Mouse (Mus musculus): Measurements from ENCODE around the gene Zfp423. TPM values are rescaled to one million over a fixed set of nuclear protein-coding genes. Genes with fewer than 3 reads are reported as not detected.

The Zfp423 gene
- polyA plus RNA-seq, 1 experiment: 38.1 TPM

DNA sequence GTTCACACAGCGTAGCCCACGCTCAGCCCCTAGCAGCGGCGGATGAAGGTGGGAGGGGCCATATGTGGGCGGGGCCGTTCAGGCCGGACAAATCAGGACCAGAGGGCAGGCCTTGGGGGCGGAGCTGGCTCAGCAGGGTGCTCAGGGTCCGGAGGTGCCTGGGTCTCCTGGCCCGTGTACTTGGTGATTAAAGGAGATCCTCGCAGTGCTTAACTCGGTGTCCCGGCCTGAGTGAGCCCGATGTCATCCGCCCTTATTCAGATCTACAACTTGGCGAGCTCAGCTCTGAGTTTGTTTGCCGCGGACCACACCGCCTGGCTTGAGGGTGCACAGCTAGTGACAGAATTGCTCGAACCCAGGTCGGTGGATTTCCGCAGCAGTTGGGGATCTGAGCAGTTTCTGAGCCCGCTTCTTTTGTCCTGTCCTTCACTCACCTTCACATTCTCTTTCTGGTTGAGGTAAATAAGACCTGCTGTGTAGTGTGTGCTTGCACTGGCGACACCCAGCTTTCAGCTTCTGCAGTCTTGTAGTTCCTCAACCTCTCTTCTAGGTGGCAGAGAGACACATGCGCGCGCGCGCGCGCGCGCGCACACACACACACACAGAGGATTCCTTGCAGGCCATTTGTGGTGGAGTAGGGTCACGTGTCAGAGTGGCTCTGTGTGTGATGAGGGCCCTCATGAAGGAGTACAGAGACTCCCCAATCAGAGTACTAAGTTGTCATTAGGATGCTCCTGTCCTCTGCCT, 302.7 kb downstream of the Zfp423 start:
- Histone ChIP-seq H3K27ac (ENCODE audit: insufficient read depth, low read length) (no peak overlapping the region), H3K4me1 (ENCODE audit: control insufficient read depth, insufficient read depth, low read length) (no peaks in the 10 kb centered on the region), H3K4me3 (replicated peaks; ENCODE audit: insufficient read depth, low read depth, low read length) (peak overlapping the region; percentile 23), H3K27me3 (ENCODE audit: control insufficient read depth, insufficient read depth, low read length) (no peaks in the 10 kb centered on the region)
- peak; percentile 60 to 67 for DNase-seq
- WGBS: 23% methylated on average over 35 of the region's 35 CpGs
- TF ChIP-seq CTCF (IDR thresholded peaks at IDR 0.05; ENCODE audit: borderline replicate concordance, insufficient read depth, low read depth, low read length): no peak
- no peak for TF ChIP-seq POLR2A (IDR thresholded peaks at IDR 0.05; ENCODE audit: borderline replicate concordance, insufficient read depth, low read length)

DNA sequence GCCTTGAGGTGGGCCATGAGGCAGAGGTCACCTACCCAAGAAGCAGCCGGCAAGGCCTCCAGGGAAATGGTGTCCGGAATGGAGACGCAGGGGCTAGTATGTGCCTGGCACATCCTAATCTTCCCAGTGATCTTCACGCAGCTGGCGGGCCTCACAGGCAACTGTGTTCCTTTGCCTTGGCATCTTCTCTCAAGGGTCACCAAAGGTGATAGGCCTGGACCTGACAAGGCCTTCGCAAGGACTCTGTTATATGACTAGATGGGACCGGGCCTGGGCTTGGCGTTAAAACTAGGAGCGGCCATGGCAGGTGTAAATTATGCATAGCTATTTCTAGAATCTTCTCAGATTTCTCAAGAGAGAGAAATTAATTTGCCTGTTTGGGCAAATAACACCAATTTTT, 303.4 kb downstream of the Zfp423 start:
- TF ChIP-seq CTCF (IDR thresholded peaks at IDR 0.05; ENCODE audit: borderline replicate concordance, insufficient read depth, low read depth, low read length): no peak
- no peak for TF ChIP-seq POLR2A (IDR thresholded peaks at IDR 0.05; ENCODE audit: borderline replicate concordance, insufficient read depth, low read length)

DNA sequence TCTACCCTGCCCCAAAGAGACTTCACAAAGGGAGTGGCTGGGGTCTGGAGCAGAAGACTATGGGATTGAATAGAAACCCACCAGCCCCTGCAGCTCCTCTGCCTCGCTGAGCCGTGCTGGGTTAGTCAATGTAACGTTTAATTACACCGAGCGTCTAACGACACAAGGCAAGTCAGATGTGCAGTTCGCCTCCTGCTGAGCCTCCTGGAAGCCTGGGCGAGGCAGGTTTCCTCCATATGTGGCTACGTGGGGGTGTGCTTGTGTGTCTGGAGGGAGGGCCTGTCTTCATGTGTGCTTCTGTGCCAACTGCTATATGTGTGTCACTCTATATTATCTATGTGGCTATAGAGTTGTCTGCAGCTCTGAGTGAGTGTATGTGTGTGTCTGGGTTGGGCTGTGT, 311.6 kb downstream of the Zfp423 start:
- peaks cover 14% of the 10 kb centered on the region for H3K4me1 ChIP-seq (ENCODE audit: control insufficient read depth, insufficient read depth, low read length)

More for the DNA sequence above, 303.4 kb downstream of the Zfp423 start:
- 88% methylated on average over 9 of the region's 9 CpGs for WGBS
- Histone ChIP-seq H3K27ac (ENCODE audit: insufficient read depth, low read length) (no peak overlapping the region), H3K4me1 (ENCODE audit: control insufficient read depth, insufficient read depth, low read length) (no peaks in the 10 kb centered on the region), H3K4me3 (replicated peaks; ENCODE audit: insufficient read depth, low read depth, low read length) (no peak overlapping the region), H3K27me3 (ENCODE audit: control insufficient read depth, insufficient read depth, low read length) (no peaks in the 10 kb centered on the region)
- no peak for DNase-seq

DNA sequence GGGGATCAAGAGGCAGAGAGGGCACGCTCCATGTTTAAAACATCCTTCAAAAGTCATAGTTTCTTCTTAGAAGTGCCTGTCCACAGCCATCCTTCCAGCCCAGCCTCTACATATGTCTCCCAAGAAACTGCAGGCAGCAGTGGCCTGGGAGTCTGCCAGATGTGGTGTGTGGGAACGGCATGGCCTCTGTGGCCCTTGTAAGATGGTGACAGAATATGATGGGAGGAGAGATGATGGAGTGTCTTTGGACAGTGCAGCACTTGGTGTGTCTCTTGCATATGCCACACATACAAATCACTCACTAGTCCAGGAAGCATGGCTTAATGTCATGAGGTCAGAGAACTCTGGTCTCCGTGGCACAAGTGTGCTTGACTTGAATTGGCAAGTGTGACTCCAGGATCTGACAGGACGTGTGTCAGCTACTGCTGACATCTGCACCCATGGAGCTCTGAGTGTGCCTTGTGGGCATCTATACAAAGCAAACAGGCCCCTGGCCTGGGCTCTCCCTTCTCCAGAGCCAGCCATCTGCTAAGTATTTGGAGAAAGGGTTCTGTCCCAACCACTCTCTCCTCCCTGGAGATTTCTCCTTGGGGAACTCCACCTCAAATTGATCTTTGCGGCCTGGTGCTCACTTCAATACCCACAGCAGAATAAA, 313.4 kb downstream of the Zfp423 start:
- Histone ChIP-seq H3K4me3 (replicated peaks; ENCODE audit: insufficient read depth, low read depth, low read length) (no peak overlapping the region), H3K27me3 (ENCODE audit: control insufficient read depth, insufficient read depth, low read length) (no peaks in the 10 kb centered on the region), H3K4me1 (ENCODE audit: control insufficient read depth, insufficient read depth, low read length) (peaks cover 14% of the 10 kb centered on the region), H3K27ac (ENCODE audit: insufficient read depth, low read length) (no peak overlapping the region)
- TF ChIP-seq CTCF (IDR thresholded peaks at IDR 0.05; ENCODE audit: borderline replicate concordance, insufficient read depth, low read depth, low read length) (no peak), POLR2A (IDR thresholded peaks at IDR 0.05; ENCODE audit: borderline replicate concordance, insufficient read depth, low read length) (no peak)
- WGBS: 60% methylated on average over 5 of the region's 5 CpGs
- DNase-seq: peak in 1 of 2 experiments; percentile 22

More for the DNA sequence above, 311.6 kb downstream of the Zfp423 start:
- no peak overlapping the region for H3K27ac ChIP-seq (ENCODE audit: insufficient read depth, low read length)
- WGBS: 71% methylated on average over 9 of the region's 9 CpGs
- TF ChIP-seq CTCF (IDR thresholded peaks at IDR 0.05; ENCODE audit: borderline replicate concordance, insufficient read depth, low read depth, low read length) (no peak), POLR2A (IDR thresholded peaks at IDR 0.05; ENCODE audit: borderline replicate concordance, insufficient read depth, low read length) (no peak)
- H3K4me3 ChIP-seq (replicated peaks; ENCODE audit: insufficient read depth, low read depth, low read length): no peak overlapping the region
- DNase-seq: no peak
- no peaks in the 10 kb centered on the region for H3K27me3 ChIP-seq (ENCODE audit: control insufficient read depth, insufficient read depth, low read length)

DNA sequence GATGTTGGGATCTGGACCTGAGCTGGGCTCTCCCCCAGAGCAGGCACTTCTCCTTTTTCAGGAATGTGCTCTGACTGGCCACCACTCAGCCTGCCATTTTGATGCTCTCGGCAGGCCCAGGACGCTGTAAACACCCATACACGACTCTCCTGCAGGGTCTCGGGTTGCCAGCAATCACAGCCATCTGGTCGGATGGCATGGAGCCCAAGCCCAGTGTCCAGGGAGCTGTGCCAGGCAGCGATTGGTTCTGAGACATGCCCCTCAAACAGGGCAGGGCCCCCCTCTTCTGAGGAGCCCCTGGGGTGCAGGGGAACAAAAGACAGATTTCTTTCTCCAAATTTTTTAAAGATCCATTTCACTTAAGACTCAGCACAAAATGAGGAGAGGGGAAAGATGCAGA, 314.0 kb downstream of the Zfp423 start:
- Histone ChIP-seq H3K27me3 (ENCODE audit: control insufficient read depth, insufficient read depth, low read length) (no peaks in the 10 kb centered on the region), H3K4me3 (replicated peaks; ENCODE audit: insufficient read depth, low read depth, low read length) (no peak overlapping the region), H3K4me1 (ENCODE audit: control insufficient read depth, insufficient read depth, low read length) (peaks cover 14% of the 10 kb centered on the region), H3K27ac (ENCODE audit: insufficient read depth, low read length) (no peak overlapping the region)
- no peak for TF ChIP-seq CTCF (IDR thresholded peaks at IDR 0.05; ENCODE audit: borderline replicate concordance, insufficient read depth, low read depth, low read length)
- no peak for TF ChIP-seq POLR2A (IDR thresholded peaks at IDR 0.05; ENCODE audit: borderline replicate concordance, insufficient read depth, low read length)
- peak; percentile 79 to 82 for DNase-seq
- WGBS: 2% methylated on average over 6 of the region's 6 CpGs

DNA sequence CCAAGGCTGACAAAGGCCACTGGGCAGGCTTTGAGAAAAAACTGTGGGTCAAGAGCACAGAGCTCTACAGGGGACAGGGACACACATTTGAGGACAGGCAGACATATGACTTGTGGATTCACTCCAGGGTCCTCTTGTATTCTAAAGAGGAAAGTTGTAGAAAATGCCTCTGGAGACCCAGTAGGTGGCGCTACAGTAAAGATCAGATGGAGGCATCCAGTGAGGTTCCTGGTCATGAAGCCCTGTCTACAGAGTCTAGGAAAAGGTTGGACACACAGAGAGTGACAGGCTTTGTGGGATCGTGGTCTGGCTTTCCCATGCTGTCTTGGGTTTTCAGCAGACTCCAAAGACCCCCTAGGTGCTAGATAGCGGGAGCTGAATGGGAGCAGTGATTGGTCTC, 318.5 kb downstream of the Zfp423 start:
- peak; percentile 53 to 65 for DNase-seq
- no peak overlapping the region for H3K4me3 ChIP-seq (replicated peaks; ENCODE audit: insufficient read depth, low read depth, low read length)
- WGBS: 35% methylated on average over 3 of the region's 3 CpGs
- peaks cover 12% of the 10 kb centered on the region for H3K4me1 ChIP-seq (ENCODE audit: control insufficient read depth, insufficient read depth, low read length)
- TF ChIP-seq CTCF (IDR thresholded peaks at IDR 0.05; ENCODE audit: borderline replicate concordance, insufficient read depth, low read depth, low read length): peak; percentile 71
- TF ChIP-seq POLR2A (IDR thresholded peaks at IDR 0.05; ENCODE audit: borderline replicate concordance, insufficient read depth, low read length): no peak
- H3K27ac ChIP-seq (ENCODE audit: insufficient read depth, low read length): no peak overlapping the region
- H3K27me3 ChIP-seq (ENCODE audit: control insufficient read depth, insufficient read depth, low read length): no peaks in the 10 kb centered on the region

DNA sequence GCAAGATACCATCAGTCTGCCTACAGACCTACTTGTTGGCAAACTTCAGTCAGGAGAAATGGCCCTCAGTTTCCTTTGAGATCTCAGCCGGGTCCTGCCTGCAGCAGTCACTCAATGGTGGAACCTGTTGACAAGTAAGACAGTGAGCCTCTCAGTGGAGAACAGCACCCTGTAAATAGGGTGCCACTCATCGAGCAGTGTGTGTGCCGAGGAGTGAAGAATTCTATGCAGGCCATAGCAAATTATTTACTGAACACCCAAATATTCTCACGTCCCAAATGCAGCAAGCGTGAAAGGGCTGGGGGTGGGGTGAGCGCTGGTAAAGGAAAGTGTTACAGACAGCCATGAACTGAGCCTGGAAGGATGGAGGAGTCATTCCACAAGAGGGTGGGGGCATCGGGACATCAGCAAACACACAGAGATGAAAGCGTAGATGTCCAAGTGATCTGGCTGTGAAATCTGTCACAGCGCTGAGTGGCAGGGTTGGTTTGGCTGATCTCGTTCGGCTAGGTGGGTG, 323.1 kb downstream of the Zfp423 start:
- WGBS: 80% methylated on average over 11 of the region's 11 CpGs
- DNase-seq: no peak
- H3K27me3 ChIP-seq (ENCODE audit: control insufficient read depth, insufficient read depth, low read length): no peaks in the 10 kb centered on the region
- H3K27ac ChIP-seq (ENCODE audit: insufficient read depth, low read length): no peak overlapping the region
- no peaks in the 10 kb centered on the region for H3K4me1 ChIP-seq (ENCODE audit: control insufficient read depth, insufficient read depth, low read length)
- H3K4me3 ChIP-seq (replicated peaks; ENCODE audit: insufficient read depth, low read depth, low read length): no peak overlapping the region
- TF ChIP-seq CTCF (IDR thresholded peaks at IDR 0.05; ENCODE audit: borderline replicate concordance, insufficient read depth, low read depth, low read length) (no peak), POLR2A (IDR thresholded peaks at IDR 0.05; ENCODE audit: borderline replicate concordance, insufficient read depth, low read length) (no peak)

All from cerebellum, adult 2 months (tissue).